Mouse (Mus musculus) gastrocnemius, postnatal 10 days (tissue): ENCODE results near the gene Hist1h4d. TPM values are rescaled to one million over a fixed set of nuclear protein-coding genes. Genes with fewer than 3 reads are reported as not detected.

Experiments used
- microRNA-seq, 2 experiments: library from miRNA; unstranded; fragments of <30 nt; microRNA quantifications; one replicate each; pipeline ENCODE4 v1.2.0; 2021
- total RNA-seq, 2 experiments: library from RNA; stranded (reverse); gene quantifications; 2 replicates each; pipeline ENCODE4 v1.2.3; 2021

Hist1h4d gene
- total RNA-seq, 2 experiments from 2014 or later: 165 to 171 TPM

Small RNA genes lying within 50 kb of the gene (microRNA-seq; reads per million reads assigned to microRNA genes)
- gene Gm44297: 0 reads per million in 2 experiments
- gene Gm44359: 0 reads per million in 2 experiments
- gene Gm44394: 0 reads per million in 2 experiments

Other genes with a start within 250 kb of the Hist1h4d start
- 10 to 100 TPM; 13.2 to 20.8 TPM for gene Zfp322a, start 212.4 kb upstream of the Hist1h4d start, total RNA-seq
- gene Abt1, start 157.7 kb upstream of the Hist1h4d start, total RNA-seq: 1 to 10 TPM; 4.8 to 5.3 TPM
- not detected for gene Btn1a1, start 115.7 kb upstream of the Hist1h4d start, total RNA-seq
- under 1 TPM in 1 of 2 experiments, not detected in 1; 0.11 TPM for gene Btn2a2, start 92.7 kb upstream of the Hist1h4d start, total RNA-seq
- 100 to 1,000 TPM; 473 to 507 TPM for gene Hist1h4h, start 50.5 kb upstream of the Hist1h4d start, total RNA-seq
- gene Hist1h2af, start 47.7 kb upstream of the Hist1h4d start, total RNA-seq: 100 to 1,000 TPM; 189 to 190 TPM
- gene Hist1h3g, start 46.2 kb upstream of the Hist1h4d start, total RNA-seq: 10 to 100 TPM; 58.4 to 59.9 TPM
- gene Hist1h2bh, start 38.2 kb upstream of the Hist1h4d start, total RNA-seq: 10 to 100 TPM; 11.8 to 13.3 TPM
- 10 to 100 TPM; 53.8 to 66.7 TPM for gene Hist1h3f, start 37.5 kb upstream of the Hist1h4d start, total RNA-seq
- gene Hist1h4f, start 29.9 kb upstream of the Hist1h4d start, total RNA-seq: 100 to 1,000 TPM; 285 to 328 TPM
- gene Hist1h1d, start 28.3 kb upstream of the Hist1h4d start, total RNA-seq: 10 to 100 TPM; 17.8 to 19.5 TPM
- gene Hist1h3e, start 19.2 kb upstream of the Hist1h4d start, total RNA-seq: 100 to 1,000 TPM; 121 to 135 TPM
- 10 to 100 TPM; 34.2 to 37.9 TPM for gene Hist1h2ae, start 10.4 kb upstream of the Hist1h4d start, total RNA-seq
- gene Hist1h2bg, start 10.2 kb upstream of the Hist1h4d start, total RNA-seq: 100 to 1,000 TPM; 245 to 257 TPM
- 100 to 1,000 TPM; 121 to 140 TPM for gene Hist1h2bf, start 7.4 kb upstream of the Hist1h4d start, total RNA-seq
- 10 to 100 TPM; 16.0 to 20.6 TPM for gene Hist1h2ad, start 7.2 kb upstream of the Hist1h4d start, total RNA-seq
- gene Hist1h3d, start 5.8 kb upstream of the Hist1h4d start, total RNA-seq: 10 to 100 TPM; 25.8 to 30.6 TPM
- gene Hist1h2be, start 39.5 kb downstream of the Hist1h4d start, total RNA-seq: 10 to 100 TPM; 36.6 to 38.0 TPM
- gene Hist1h1e, start 41.0 kb downstream of the Hist1h4d start, total RNA-seq: 100 to 1,000 TPM; 182 to 186 TPM
- 1 to 10 TPM; 6.3 to 6.7 TPM for gene Hist1h2ac, start 102.3 kb downstream of the Hist1h4d start, total RNA-seq
- gene Hist1h2bc, start 102.6 kb downstream of the Hist1h4d start, total RNA-seq: 10 to 100 TPM; 87.0 to 92.4 TPM
- gene Hist1h1t, start 114.2 kb downstream of the Hist1h4d start, total RNA-seq: under 1 TPM; 0.59 to 0.63 TPM
- gene Hist1h4c, start 116.9 kb downstream of the Hist1h4d start, total RNA-seq: 100 to 1,000 TPM; 153 to 157 TPM
- 1 to 10 TPM; 8.1 to 9.5 TPM for gene Hfe, start 129.3 kb downstream of the Hist1h4d start, total RNA-seq
- 100 to 1,000 TPM; 361 to 459 TPM for gene Hist1h1c, start 157.2 kb downstream of the Hist1h4d start, total RNA-seq
- gene Hist1h3c, start 164.0 kb downstream of the Hist1h4d start, total RNA-seq: 10 to 100 TPM; 86.2 to 86.5 TPM
- gene Hist1h2bb, start 165.1 kb downstream of the Hist1h4d start, total RNA-seq: 100 to 1,000 TPM; 106 to 125 TPM
- 100 to 1,000 TPM; 187 to 217 TPM for gene Hist1h2ab, start 169.5 kb downstream of the Hist1h4d start, total RNA-seq
- 100 to 1,000 TPM; 213 to 261 TPM for gene Hist1h3b, start 170.7 kb downstream of the Hist1h4d start, total RNA-seq
- 100 to 1,000 TPM; 131 to 149 TPM for gene Hist1h4b, start 175.4 kb downstream of the Hist1h4d start, total RNA-seq
- 100 to 1,000 TPM; 140 to 160 TPM for gene Hist1h4a, start 179.6 kb downstream of the Hist1h4d start, total RNA-seq
- gene Hist1h3a, start 180.8 kb downstream of the Hist1h4d start, total RNA-seq: 100 to 1,000 TPM; 159 to 176 TPM
- gene Hist1h1a, start 182.1 kb downstream of the Hist1h4d start, total RNA-seq: 100 to 1,000 TPM; 124 to 147 TPM
- not detected for gene Trim38, start 188.3 kb downstream of the Hist1h4d start, total RNA-seq
- under 1 TPM in 1 of 2 experiments, not detected in 1; 0.11 TPM for gene Slc17a2, start 225.4 kb downstream of the Hist1h4d start, total RNA-seq